Mouse (Mus musculus) yolk sac, embryonic 10.5 days (tissue): ENCODE data around the gene Cdk5r1.
"Not testable (repeated sequence)": the region's sequence is repeated elsewhere in the genome, so short reads cannot be mapped to it uniquely, and the experiment has no call there.

Experiments
- DNase-seq: peaks from one replicate; pipeline ENCODE4 v3.0.0-alpha.2; 2017; ENCODE audit warnings: low spot score

Cdk5r1 gene

GRCm38 (mm10) chr11:80476222-80477189 is at the start of gene Cdk5r1:
Gene Cdk5r1 (plus strand): TSS chr11:80477023.
- peak; percentile 88 for DNase-seq

GRCm38 (mm10) chr11:80428381-80429008 is 48.3 kb upstream of the Cdk5r1 start, which contains the start of gene Psmd11:
Gene Psmd11 (plus strand): TSS chr11:80428615.
- peak; percentile 94 for DNase-seq

GRCm38 (mm10) chr11:80429009-80429475 is 47.8 kb upstream of the Cdk5r1 start:
- DNase-seq, result peak; percentile 36

GRCm38 (mm10) chr11:80429500-80430166 is 47.2 kb upstream of the Cdk5r1 start:
- DNase-seq, result peak; percentile 11

GRCm38 (mm10) chr11:80430366-80430910 is 46.4 kb upstream of the Cdk5r1 start:
- no peak for DNase-seq

GRCm38 (mm10) chr11:80446916-80447315 is 29.9 kb upstream of the Cdk5r1 start:
- DNase-seq, result no peak

GRCm38 (mm10) chr11:80449859-80450258 is 27.0 kb upstream of the Cdk5r1 start:
- DNase-seq, result no peak

- DNase-seq, result no peak
Measured at GRCm38 (mm10) chr11:80452242-80452641, 24.6 kb upstream of the Cdk5r1 start.

GRCm38 (mm10) chr11:80453198-80453597 is 23.6 kb upstream of the Cdk5r1 start:
- no peak for DNase-seq

GRCm38 (mm10) chr11:80463605-80464130 is 13.2 kb upstream of the Cdk5r1 start:
- not testable (repeated sequence) for DNase-seq

- DNase-seq, result no peak
Measured at GRCm38 (mm10) chr11:80471836-80472605, 4.8 kb upstream of the Cdk5r1 start.

- no peak for DNase-seq
Measured at GRCm38 (mm10) chr11:80474175-80474691, 2.6 kb upstream of the Cdk5r1 start.

GRCm38 (mm10) chr11:80474846-80475245 is 2.0 kb upstream of the Cdk5r1 start:
- DNase-seq, result no peak

GRCm38 (mm10) chr11:80475544-80475943 is 1.3 kb upstream of the Cdk5r1 start:
- no peak for DNase-seq

- DNase-seq, result no peak
Measured at GRCm38 (mm10) chr11:80477341-80478199, 747 bp downstream of the Cdk5r1 start.

GRCm38 (mm10) chr11:80478694-80479412 is 2.0 kb downstream of the Cdk5r1 start:
- no peak for DNase-seq

GRCm38 (mm10) chr11:80479425-80479824 is 2.6 kb downstream of the Cdk5r1 start:
- DNase-seq, result no peak

GRCm38 (mm10) chr11:80479906-80480866 is 3.4 kb downstream of the Cdk5r1 start:
- DNase-seq, result no peak
